Mouse (Mus musculus): ENCODE data around the gene Ager.

Gene Ager

GRCm38 (mm10) chr17:34597566-34598095 lies at the start of gene Ager:
TSS of gene Ager (plus strand) at chr17:34597862.
- no peak for DNase-seq (ENCODE audit: low spot score in 2 of 2)

- no peak for DNase-seq (ENCODE audit: low spot score in 2 of 2)
Observed at GRCm38 (mm10) chr17:34549156-34549555, 48.5 kb upstream of the Ager start.

GRCm38 (mm10) chr17:34549843-34550242 lies 47.8 kb upstream of the Ager start:
- DNase-seq (ENCODE audit: low spot score in 2 of 2): no peak

DNA sequence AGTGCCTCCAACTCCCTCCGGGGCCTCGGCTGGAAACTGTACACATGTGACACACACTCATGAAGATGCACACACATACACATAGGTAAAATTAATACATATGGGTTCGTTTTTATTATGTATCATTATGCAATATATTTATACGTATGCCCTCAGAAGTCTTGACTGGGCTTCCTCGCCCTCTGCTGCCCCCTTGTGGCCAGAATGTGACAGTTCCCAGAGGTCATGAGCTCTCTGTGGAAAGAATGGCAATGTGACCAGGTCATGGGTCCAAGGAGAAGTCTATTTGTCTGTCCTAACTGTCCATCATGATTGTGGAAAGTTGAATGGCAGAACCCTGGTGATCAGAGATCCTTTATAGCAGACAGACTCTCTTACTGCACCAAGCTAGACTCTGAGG lies 42.2 kb upstream of the Ager start:
- DNase-seq (ENCODE audit: low spot score in 2 of 2): peak; percentile 76 to 94

DNA sequence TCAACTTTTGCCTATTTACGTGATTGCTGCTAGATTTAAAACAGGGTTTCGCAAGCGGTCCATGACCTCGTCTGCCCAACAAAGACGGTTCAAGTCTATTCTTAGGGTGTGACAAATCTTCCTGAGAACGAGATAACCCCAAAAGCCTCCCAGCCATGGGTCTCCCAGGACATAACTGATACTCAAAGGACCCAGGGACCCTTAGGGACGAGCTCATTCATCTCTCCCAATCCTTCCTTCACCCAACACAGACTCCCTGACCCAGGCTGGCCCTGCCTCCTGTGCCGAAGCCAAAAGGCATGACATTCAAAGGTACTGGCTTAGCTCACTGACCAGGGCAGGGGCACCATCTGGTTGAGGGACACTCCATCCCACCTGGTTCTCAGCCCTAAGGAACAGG lies 41.3 kb upstream of the Ager start:
- no peak for DNase-seq (ENCODE audit: low spot score in 2 of 2)

- DNase-seq (ENCODE audit: low spot score in 2 of 2): no peak
Observed at GRCm38 (mm10) chr17:34557411-34557810, 40.3 kb upstream of the Ager start.

DNA sequence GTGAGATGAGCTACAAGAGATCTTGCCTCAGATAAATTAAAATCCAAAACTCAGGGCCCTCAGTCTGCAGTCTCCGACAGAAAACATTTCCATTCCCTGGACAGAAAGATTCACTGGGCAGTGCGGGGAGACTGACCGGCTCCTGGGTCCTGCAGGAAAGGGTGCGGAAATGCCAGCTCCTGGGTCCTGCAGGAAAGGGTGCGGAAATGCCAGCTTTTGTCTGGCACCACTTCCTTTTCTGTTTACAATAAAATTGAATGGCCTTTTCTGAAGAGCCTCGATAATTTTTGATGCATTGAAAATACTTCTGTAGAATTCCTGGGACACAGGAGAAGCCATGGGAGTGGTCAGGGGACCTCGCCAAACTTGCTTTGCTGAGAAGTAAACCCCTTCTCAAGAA lies 38.5 kb upstream of the Ager start:
- peak in 1 of 2 experiments; percentile 34 for DNase-seq (ENCODE audit: low spot score in 2 of 2)

GRCm38 (mm10) chr17:34559895-34560294 lies 37.8 kb upstream of the Ager start:
- peak in 1 of 2 experiments; percentile 59 for DNase-seq (ENCODE audit: low spot score in 2 of 2)

- DNase-seq (ENCODE audit: low spot score in 2 of 2): no peak
Observed at GRCm38 (mm10) chr17:34560438-34560837, 37.2 kb upstream of the Ager start.

DNA sequence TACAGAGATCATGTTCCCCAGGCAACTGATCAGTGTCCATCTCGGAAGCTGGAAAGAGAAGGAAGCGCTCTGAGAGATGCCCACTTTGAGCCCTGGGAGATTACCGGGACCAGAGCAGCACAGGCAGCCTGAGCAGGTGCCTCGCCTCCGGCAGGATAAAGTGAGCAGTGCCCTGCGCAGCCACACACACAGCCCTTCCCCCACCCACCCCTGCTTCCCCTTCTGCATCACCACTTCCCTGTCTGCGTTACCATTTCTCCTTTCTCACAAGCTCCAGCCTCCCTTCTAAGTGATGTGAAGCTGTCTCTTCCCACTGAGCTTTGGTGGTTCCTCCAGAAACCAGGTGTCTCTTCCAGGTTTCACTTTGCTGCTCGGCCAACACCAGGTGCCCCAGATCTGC lies 36.5 kb upstream of the Ager start:
- no peak for DNase-seq (ENCODE audit: low spot score in 2 of 2)

GRCm38 (mm10) chr17:34562595-34562994 lies 35.1 kb upstream of the Ager start:
- no peak for DNase-seq (ENCODE audit: low spot score in 2 of 2)

DNA sequence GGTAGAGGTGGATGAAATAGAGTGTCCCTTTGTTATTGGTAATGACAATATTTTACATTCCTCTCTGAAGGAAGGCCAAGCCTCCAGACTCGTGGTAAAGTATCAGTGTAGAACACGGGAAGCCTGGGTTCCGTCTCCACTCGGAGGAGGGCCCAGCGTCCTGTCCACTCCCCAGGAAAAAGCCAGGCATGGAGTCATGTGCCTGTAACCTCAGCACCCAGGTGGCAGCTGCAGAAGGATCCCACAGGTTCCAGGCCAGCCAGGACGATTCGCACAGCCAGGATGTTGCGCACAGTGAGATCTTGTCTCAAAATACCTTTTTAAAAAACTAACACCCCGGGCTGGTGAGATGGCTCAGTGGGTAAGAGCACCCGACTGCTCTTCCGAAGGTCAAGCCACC lies 34.3 kb upstream of the Ager start:
- no peak for DNase-seq (ENCODE audit: low spot score in 2 of 2)

DNA sequence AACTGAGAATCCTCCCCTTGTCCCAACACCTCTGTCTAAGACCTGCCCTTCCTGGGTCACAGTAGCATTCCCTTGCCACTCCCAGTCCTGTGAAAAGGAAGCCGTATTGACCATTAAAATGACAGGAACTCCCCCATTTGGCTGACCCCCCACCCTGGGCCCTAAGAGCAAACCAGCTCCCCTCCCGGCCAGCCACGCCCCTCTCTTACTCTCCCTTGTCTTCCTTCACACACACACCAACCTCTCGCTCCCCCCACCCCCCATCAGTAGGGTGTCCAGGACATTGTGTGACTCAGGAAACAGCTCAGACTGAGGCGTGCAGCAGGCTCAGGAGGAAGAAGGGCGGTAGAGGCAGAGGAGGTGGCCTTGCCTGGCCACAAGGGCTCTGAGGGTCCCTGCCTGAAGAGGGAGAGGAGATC lies 33.6 kb upstream of the Ager start, which contains the start of gene Notch4:
TSS of gene Notch4 (plus strand) at position 266 of the 419 bp plus-strand sequence.
- no peak for DNase-seq (ENCODE audit: low spot score in 2 of 2)

GRCm38 (mm10) chr17:34564796-34565195 lies 32.9 kb upstream of the Ager start:
- no peak for DNase-seq (ENCODE audit: low spot score in 2 of 2)

GRCm38 (mm10) chr17:34567311-34567710 lies 30.4 kb upstream of the Ager start:
- no peak for DNase-seq (ENCODE audit: low spot score in 2 of 2)

DNA sequence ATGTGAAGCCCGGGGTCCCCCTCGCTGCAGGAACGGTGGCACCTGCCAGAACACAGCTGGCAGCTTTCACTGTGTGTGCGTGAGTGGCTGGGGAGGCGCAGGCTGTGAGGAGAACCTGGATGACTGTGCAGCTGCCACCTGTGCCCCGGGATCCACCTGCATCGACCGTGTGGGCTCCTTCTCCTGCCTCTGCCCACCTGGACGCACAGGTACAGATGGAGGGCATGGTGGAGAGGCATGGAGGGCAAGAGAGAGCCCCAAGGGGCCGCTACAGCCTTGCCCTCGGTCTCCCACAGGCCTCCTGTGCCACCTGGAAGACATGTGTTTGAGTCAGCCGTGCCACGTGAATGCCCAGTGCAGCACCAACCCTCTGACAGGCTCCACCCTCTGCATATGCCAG lies 29.2 kb upstream of the Ager start:
- DNase-seq (ENCODE audit: low spot score in 2 of 2): no peak

DNA sequence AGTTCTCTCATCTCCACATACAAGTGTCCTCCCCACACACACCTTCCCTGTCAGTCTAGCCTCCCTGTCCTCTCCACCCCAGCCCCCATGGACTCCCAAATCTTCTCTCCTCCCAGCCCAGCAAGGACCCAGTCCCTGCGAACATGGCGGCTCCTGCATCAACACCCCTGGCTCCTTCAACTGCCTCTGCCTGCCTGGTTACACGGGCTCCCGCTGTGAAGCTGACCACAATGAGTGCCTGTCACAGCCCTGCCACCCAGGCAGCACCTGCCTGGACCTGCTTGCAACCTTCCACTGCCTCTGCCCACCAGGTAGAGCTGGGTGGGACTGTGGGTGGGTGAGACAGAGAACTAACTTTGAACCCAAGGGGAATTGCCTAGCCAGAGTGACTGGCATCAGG lies 27.7 kb upstream of the Ager start:
- DNase-seq (ENCODE audit: low spot score in 2 of 2): peak in 1 of 2 experiments; percentile 58

DNA sequence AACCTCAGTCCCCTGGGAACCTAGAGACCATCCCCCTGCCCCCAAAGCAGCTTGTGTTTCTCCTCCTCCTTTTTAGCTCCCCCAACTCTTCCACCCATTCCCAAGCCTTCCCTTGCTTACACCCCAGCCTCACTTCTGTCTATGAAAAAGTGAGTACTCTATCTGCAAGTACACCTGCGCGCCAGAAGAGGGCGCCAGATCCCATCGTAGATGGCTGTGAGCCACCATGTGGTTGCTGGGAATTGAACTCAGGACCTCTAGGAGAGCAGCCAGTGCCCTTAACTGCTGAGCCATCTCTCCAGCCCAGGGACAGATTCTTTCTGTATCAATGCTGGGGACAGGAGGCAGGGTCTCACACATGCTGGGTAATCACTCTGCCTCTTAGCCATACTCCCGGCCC lies 25.8 kb upstream of the Ager start:
- peak in 1 of 2 experiments; percentile 64 for DNase-seq (ENCODE audit: low spot score in 2 of 2)

- peak in 1 of 2 experiments; percentile 64 for DNase-seq (ENCODE audit: low spot score in 2 of 2)
Observed at GRCm38 (mm10) chr17:34572361-34572760, 25.3 kb upstream of the Ager start.

GRCm38 (mm10) chr17:34576577-34576976 lies 21.1 kb upstream of the Ager start:
- no peak for DNase-seq (ENCODE audit: low spot score in 2 of 2)

DNA sequence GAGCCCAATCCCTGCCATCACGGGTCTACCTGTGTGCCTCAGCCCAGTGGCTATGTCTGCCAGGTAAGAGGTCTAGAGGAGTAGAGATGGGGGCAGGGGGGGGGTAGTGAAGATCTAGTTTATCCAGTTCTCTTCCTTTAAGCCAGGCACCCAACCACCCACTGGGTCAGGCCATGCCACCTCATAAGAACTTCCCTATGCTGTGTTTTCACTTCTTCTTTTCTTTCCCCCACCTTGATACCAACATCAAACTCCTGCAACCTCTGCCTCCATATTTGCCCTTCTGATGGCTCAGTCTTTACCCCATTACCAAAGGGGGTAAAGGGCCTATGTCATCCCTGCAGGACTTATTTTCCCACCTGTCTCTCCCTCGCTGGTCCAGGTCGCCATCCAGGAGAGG lies 19.6 kb upstream of the Ager start:
- DNase-seq (ENCODE audit: low spot score in 2 of 2): no peak

DNA sequence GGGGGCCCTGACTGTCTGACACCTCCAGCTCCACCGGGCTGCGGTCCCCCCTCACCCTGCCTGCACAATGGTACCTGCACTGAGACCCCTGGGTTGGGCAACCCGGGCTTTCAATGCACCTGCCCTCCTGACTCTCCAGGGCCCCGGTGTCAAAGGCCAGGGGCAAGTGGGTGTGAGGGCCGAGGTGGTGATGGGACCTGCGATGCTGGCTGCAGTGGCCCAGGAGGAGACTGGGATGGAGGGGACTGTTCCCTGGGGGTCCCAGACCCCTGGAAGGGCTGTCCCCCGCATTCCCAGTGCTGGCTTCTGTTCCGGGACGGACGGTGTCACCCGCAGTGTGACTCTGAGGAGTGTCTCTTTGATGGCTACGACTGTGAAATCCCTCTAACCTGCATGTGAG lies 15.1 kb upstream of the Ager start:
- DNase-seq (ENCODE audit: low spot score in 2 of 2): no peak

DNA sequence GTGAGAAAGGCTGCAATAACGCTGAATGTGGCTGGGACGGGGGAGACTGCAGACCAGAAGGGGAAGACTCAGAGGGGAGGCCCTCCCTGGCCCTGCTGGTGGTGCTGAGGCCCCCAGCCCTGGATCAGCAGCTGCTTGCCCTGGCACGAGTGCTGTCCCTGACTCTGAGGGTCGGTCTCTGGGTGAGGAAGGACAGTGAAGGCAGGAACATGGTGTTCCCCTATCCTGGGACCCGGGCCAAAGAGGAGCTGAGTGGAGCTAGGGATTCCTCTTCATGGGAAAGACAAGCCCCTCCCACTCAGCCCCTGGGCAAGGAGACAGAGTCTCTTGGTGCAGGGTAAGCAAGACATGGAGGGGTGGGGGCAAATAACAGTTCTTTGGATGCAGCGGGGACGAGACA lies 14.3 kb upstream of the Ager start:
- DNase-seq (ENCODE audit: low spot score in 2 of 2): no peak

DNA sequence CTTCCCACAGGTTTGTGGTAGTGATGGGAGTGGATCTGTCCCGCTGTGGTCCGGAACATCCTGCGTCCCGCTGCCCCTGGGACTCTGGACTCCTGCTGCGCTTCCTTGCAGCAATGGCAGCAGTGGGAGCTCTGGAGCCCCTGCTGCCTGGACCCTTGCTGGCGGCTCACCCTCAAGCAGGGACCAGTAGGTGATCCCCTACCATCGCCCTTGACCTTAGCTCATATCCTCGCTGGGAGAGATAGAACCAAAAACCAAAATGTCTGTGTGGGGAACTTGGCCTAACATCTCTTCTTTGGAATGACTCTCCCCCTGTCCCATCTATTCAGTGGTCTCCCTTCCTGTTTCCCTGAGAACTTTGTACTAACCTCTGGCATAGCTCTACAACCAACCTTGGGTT lies 13.8 kb upstream of the Ager start:
- DNase-seq (ENCODE audit: low spot score in 2 of 2): no peak

Measured in spleen, postnatal 4 days (tissue).